Mouse (Mus musculus) cerebellum, postnatal 36 days (tissue): ENCODE results near the gene Trmt2a.
"Not testable (repeated sequence)": the region's sequence is repeated elsewhere in the genome, so short reads cannot be mapped to it uniquely, and the experiment has no call there.

Experiments
- DNase-seq, 2 experiments: peaks; one replicate each; pipeline ENCODE4 v3.0.0; 2021 to 2022; ENCODE audit warnings: mixed read lengths in 2 of 2

Gene Trmt2a

GRCm38 (mm10) chr16:18289614-18290013 lies 41.1 kb downstream of the Trmt2a start:
- DNase-seq, result not testable (repeated sequence)
